Mouse (Mus musculus): ENCODE data around the gene Gm7298. TPM values are rescaled to one million over a fixed set of nuclear protein-coding genes. Genes with fewer than 3 reads are reported as not detected.
"Not testable (repeated sequence)": the region's sequence is repeated elsewhere in the genome, so short reads cannot be mapped to it uniquely, and the experiment has no call there.

Gm7298 gene
- not detected for total RNA-seq (2021)

DNA sequence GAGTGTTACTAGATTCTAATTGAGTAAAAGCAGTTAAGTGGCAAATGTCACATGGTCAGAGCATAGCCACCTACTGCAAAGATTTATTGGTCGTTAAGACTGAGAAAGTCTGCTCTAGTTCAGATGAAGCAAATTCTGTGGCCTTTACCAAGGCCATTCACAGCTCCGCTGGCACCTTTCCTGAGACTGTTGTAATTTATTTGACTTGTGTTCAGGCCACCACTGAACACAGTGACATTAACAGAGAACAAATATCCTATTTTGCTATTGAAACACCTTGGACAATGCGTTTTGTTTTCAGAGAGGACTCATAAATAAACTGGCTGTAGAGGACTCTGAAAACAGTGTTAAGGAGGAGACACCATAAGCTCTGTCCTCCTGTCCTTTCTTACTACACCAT is at the start of gene Gm7298:
Gene Gm7298, plus strand, starts transcription at position 301 of the 400 bp plus-strand sequence.
- DNase-seq = no peak

DNA sequence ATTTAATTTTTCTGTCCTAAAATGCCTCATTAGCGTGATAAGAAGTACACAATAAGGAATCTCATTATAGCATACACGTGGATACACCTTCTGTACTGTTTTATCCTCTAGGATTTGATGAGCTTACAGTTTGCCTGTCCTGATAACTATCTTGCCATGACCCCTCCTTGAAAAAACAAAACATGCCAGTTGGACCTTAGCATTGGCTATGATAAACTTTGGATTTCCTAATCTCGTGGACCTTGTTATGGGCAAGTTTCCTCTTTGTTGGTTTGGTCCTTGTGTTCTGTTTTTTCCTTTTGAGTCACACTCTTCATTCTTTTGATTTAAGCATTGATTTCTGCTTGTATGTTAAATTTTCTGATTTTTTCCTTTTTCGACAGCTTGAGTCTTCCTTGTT is 95.3 kb downstream of the Gm7298 start:
- DNase-seq = no peak

DNA sequence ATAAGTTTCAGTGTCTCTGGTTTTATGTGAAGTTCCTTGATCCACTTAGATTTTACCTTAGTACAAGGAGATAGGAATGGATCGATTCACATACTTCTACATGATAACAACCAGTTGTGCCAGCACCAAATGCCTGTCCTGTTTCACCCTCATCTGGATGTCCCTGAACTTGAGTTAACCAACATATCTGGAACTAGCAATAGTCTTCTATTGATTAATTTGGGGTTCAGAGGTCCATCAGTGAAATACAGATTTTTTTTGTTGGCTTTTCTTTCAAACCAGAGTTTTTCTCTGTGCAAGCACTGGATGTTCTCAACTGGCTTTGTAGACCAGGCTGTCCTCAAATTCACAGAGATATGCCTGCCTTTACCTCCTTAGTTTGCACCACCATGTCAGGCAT is 103.6 kb downstream of the Gm7298 start:
- DNase-seq = no peak

DNA sequence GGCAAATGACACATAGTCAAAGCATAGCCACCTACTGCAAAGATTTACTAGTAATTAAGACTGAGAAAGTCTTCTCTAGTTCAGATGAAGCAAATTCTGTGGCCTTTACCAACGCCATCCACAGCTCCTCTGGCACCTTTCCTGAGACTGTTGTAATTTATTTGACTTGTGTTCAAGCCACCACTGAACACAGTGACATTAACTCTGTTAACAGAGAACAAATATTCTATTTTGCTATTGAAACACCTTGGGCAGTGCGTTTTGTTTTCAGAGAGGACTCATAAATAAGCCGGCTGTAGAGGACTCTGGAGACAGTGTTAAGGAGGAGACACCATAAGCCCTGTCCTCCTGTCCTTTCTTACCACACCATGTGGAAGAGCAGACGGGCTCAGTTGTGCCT is 105.5 kb downstream of the Gm7298 start, which contains the start of gene Mug1:
Gene Mug1, plus strand, starts transcription at position 271 of the 400 bp plus-strand sequence.
- not testable (repeated sequence) for DNase-seq

Other genes starting within 250 kb of the Gm7298 start
- gene A2m, start 97.6 kb upstream of the Gm7298 start, total RNA-seq (2021) = 1 to 10 TPM; 2.5 to 3.4 TPM
- gene Mug1, start 105.6 kb downstream of the Gm7298 start, total RNA-seq (2021) = not detected